Mouse (Mus musculus): ENCODE measurements at regions not wholly inside any gene's neighbourhood (a gene's known extent, or its start where the extent isn't known, plus 50 kb on each side); places are given as distances from the start of the nearest gene placed in this dataset.

DNA sequence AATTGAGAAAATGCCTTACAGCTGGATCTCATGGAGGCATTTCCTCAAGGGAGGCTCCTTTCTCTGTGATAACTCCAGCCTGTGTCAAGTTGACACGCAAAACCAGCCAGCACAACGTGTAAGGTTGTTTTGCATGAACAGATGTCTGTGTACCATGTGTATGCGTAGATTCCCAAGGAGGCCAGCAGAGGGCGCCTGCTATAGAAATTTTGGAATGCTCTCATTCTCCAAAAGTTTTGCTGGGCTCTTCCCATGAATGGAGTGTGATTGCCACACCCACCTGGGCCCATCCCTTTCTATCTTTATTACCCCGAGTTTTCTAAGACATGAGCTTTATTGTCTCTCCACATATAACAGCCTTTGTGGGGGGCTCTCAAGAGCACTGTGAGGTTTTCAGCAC is 275.4 kb downstream of the Diras2 start:
- H3K27ac ChIP-seq (ENCODE audit: control insufficient read depth, low read depth, low read length), result no peak overlapping the region
- H3K9ac ChIP-seq (ENCODE audit: control insufficient read depth, low read depth, low read length, poor library complexity, severe bottlenecking), result no peak overlapping the region
- no peaks in the 10 kb centered on the region for H3K9me3 ChIP-seq (replicated peaks; ENCODE audit: insufficient read depth, low read length)
- peak; percentile 51 to 55 (median 53) for TF ChIP-seq CTCF (IDR thresholded peaks at IDR 0.05 in 2 of 3, conservative IDR thresholded peaks at IDR 0.05 in 1 of 3; ENCODE audit: control insufficient read depth in 1 of 3, insufficient read depth in 1 of 3, low read depth in 2 of 3, low read length in 3 of 3, poor library complexity in 1 of 3, severe bottlenecking in 1 of 3)
- peak; percentile 50 for TF ChIP-seq SMC3 (IDR thresholded peaks at IDR 0.05; ENCODE audit: low read depth, low read length)
- TF ChIP-seq RAD21 (IDR thresholded peaks at IDR 0.05; ENCODE audit: low read depth, low read length), result peak; percentile 6
- no peak for TF ChIP-seq MAFK (IDR thresholded peaks at IDR 0.05; ENCODE audit: borderline replicate concordance, low read depth, low read length)
- DNase-seq (ENCODE audit: low read depth, low spot score), result peak; percentile 18
- no peak overlapping the region for H3K4me3 ChIP-seq (ENCODE audit: control insufficient read depth in 1 of 2, insufficient read depth in 1 of 2, low read depth in 2 of 2, low read length in 2 of 2)
- no peaks in the 10 kb centered on the region for H3K36me3 ChIP-seq (ENCODE audit: control insufficient read depth in 1 of 2, insufficient read depth in 2 of 2, low read length in 2 of 2)
- no peaks in the 10 kb centered on the region for H3K79me2 ChIP-seq (ENCODE audit: control insufficient read depth, insufficient read depth, low read length, poor library complexity)
- H3K4me1 ChIP-seq (ENCODE audit: control insufficient read depth in 1 of 2, insufficient read depth in 2 of 2, low read length in 2 of 2), result no peaks in the 10 kb centered on the region
- no peaks in the 10 kb centered on the region for H3K27me3 ChIP-seq (ENCODE audit: control insufficient read depth in 1 of 2, insufficient read depth in 2 of 2, low read length in 2 of 2)

DNA sequence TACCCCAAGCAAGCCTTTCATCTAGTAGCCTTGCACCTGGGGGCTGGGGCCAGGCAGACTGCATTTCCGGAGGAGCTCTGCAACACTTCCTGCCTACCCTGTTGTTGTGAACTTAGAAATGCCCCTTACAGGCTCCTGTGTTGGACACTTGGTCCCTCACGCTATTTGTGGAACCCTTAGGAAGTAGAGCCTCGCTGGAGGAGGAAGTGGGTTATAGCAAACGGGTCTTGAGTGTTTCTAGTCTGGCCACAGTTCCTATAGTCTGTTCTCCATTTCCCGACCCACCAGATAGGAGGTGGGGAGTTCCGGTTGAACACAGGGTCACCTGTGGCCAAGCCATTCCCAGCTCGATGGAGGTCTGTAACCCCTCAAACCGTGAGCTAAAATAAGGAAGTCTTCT is 272.7 kb downstream of the Diras2 start:
- Histone ChIP-seq H3K9me3 (replicated peaks; ENCODE audit: insufficient read depth, low read length) (no peaks in the 10 kb centered on the region), H3K27me3 (ENCODE audit: control insufficient read depth in 1 of 2, insufficient read depth in 2 of 2, low read length in 2 of 2) (no peaks in the 10 kb centered on the region), H3K4me3 (ENCODE audit: control insufficient read depth in 1 of 2, insufficient read depth in 1 of 2, low read depth in 2 of 2, low read length in 2 of 2) (no peak overlapping the region), H3K4me1 (ENCODE audit: control insufficient read depth in 1 of 2, insufficient read depth in 2 of 2, low read length in 2 of 2) (no peaks in the 10 kb centered on the region), H3K79me2 (ENCODE audit: control insufficient read depth, insufficient read depth, low read length, poor library complexity) (no peaks in the 10 kb centered on the region), H3K27ac (ENCODE audit: control insufficient read depth, low read depth, low read length) (no peak overlapping the region), H3K9ac (ENCODE audit: control insufficient read depth, low read depth, low read length, poor library complexity, severe bottlenecking) (no peak overlapping the region), H3K36me3 (ENCODE audit: control insufficient read depth in 1 of 2, insufficient read depth in 2 of 2, low read length in 2 of 2) (no peaks in the 10 kb centered on the region)
- TF ChIP-seq MAX (IDR thresholded peaks at IDR 0.05; ENCODE audit: low read length) (no peak), MXI1 (IDR thresholded peaks at IDR 0.05; ENCODE audit: low read depth, low read length) (no peak), ZNF384 (IDR thresholded peaks at IDR 0.05; ENCODE audit: low read depth, low read length) (no peak), TBP (IDR thresholded peaks at IDR 0.05; ENCODE audit: low read depth, low read length) (no peak), GABPA (IDR thresholded peaks at IDR 0.05; ENCODE audit: low read depth, low read length) (no peak), ZKSCAN1 (IDR thresholded peaks at IDR 0.05; ENCODE audit: low read depth, low read length) (no peak)
- no peak for DNase-seq (ENCODE audit: low read depth, low spot score)

DNA sequence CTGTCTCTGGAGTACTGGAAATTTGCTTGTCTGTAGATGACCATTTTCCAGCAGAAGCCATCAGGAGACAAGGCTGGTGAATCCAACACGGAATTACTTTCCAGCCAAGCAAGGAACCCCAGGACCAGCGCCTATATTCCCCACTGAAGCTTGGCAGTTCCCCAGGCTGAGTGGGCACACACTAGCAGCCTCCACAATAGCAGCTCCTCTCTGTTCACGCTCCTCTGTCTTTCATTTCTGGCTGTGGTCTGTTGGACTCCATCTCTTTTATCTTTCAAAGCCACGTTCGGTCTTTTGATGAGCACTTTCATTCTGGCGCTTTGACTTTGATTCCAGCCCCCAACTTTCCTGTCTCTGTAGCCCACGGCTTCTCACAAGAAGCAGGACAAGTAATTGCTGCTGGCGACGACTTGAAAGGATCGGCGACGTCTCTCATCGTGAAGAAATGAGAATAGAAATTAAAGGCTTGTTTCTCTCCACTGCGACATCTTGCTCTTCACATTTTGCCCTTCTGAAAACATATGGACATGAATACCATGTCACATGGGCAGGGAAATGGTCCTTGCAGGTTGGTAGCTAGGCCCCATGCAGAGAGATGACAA is 268.0 kb downstream of the Diras2 start:
- TF ChIP-seq USF2 (IDR thresholded peaks at IDR 0.05; ENCODE audit: borderline replicate concordance in 1 of 2, insufficient read depth in 1 of 2, low read depth in 1 of 2, low read length in 2 of 2) (no peak), HCFC1 (IDR thresholded peaks at IDR 0.05; ENCODE audit: low read depth, low read length) (no peak), POLR2AphosphoS2 (IDR thresholded peaks at IDR 0.05; ENCODE audit: low read length) (no peak), POLR2AphosphoS5 (IDR thresholded peaks at IDR 0.05; ENCODE audit: borderline replicate concordance, low read depth, low read length) (no peak), ZKSCAN1 (IDR thresholded peaks at IDR 0.05; ENCODE audit: low read depth, low read length) (no peak), USF1 (IDR thresholded peaks at IDR 0.05; ENCODE audit: low read depth, low read length) (no peak), ETS1 (IDR thresholded peaks at IDR 0.05; ENCODE audit: low read depth, low read length) (no peak), UBTF (IDR thresholded peaks at IDR 0.05; ENCODE audit: borderline replicate concordance, insufficient read depth, low read depth, low read length) (no peak), GATA1 (IDR thresholded peaks at IDR 0.05; ENCODE audit: low read depth, low read length) (no peak), MAX (IDR thresholded peaks at IDR 0.05; ENCODE audit: low read length) (no peak), MYB (IDR thresholded peaks at IDR 0.05; ENCODE audit: low read depth, low read length) (no peak), RCOR1 (IDR thresholded peaks at IDR 0.05; ENCODE audit: low read depth, low read length) (no peak), EP300 (IDR thresholded peaks at IDR 0.05; ENCODE audit: low read depth in 1 of 2, low read length in 2 of 2) (no peak), MXI1 (IDR thresholded peaks at IDR 0.05; ENCODE audit: low read depth, low read length) (no peak), KAT2A (conservative IDR thresholded peaks at IDR 0.05; ENCODE audit: low read depth, low read length) (no peak), E2F4 (IDR thresholded peaks at IDR 0.05; ENCODE audit: borderline replicate concordance, low read depth, low read length) (no peak), RAD21 (IDR thresholded peaks at IDR 0.05; ENCODE audit: low read depth, low read length) (no peak), CHD1 (IDR thresholded peaks at IDR 0.05; ENCODE audit: low read depth, low read length) (no peak), GABPA (IDR thresholded peaks at IDR 0.05; ENCODE audit: low read depth, low read length) (no peak), MYC (IDR thresholded peaks at IDR 0.05; ENCODE audit: low read depth, low read length) (no peak)
- H3K4me3 ChIP-seq (ENCODE audit: control insufficient read depth in 1 of 2, insufficient read depth in 1 of 2, low read depth in 2 of 2, low read length in 2 of 2), result no peak overlapping the region
- no peak for DNase-seq (ENCODE audit: low read depth, low spot score)
- no peaks in the 10 kb centered on the region for H3K79me2 ChIP-seq (ENCODE audit: control insufficient read depth, insufficient read depth, low read length, poor library complexity)
- no peaks in the 10 kb centered on the region for H3K27me3 ChIP-seq (ENCODE audit: control insufficient read depth in 1 of 2, insufficient read depth in 2 of 2, low read length in 2 of 2)
- no peak overlapping the region for H3K27ac ChIP-seq (ENCODE audit: control insufficient read depth, low read depth, low read length)
- H3K9me3 ChIP-seq (replicated peaks; ENCODE audit: insufficient read depth, low read length), result no peaks in the 10 kb centered on the region
- no peaks in the 10 kb centered on the region for H3K36me3 ChIP-seq (ENCODE audit: control insufficient read depth in 1 of 2, insufficient read depth in 2 of 2, low read length in 2 of 2)
- H3K9ac ChIP-seq (ENCODE audit: control insufficient read depth, low read depth, low read length, poor library complexity, severe bottlenecking), result no peak overlapping the region
- H3K4me1 ChIP-seq (ENCODE audit: control insufficient read depth in 1 of 2, insufficient read depth in 2 of 2, low read length in 2 of 2), result no peaks in the 10 kb centered on the region

All from MEL (cell line).